Mouse (Mus musculus) intestine, embryonic 15.5 days (tissue): ENCODE measurements around the gene Deup1. TPM values are rescaled to one million over a fixed set of nuclear protein-coding genes. Genes with fewer than 3 reads are reported as not detected.

ENCODE experiments used
- ATAC-seq: fragments of 200-750 bp; cut with Nextera tagmentation; 2 replicates; pipeline ENCODE4 v1.8.0; 2017; ENCODE audit warnings: moderate TSS enrichment, moderate library complexity
- H3K27ac ChIP-seq: fragments of 300-500 bp; sonication (generic); 2 replicates; pipeline ENCODE4 v1.5.1; 2015; ENCODE audit warnings: mild to moderate bottlenecking, inconsistent platforms
- H3K27me3 ChIP-seq: fragments of 300-500 bp; sonication (generic); replicated peaks from 2 replicates; pipeline ENCODE4 v1.6.1; 2015; ENCODE audit warnings: inconsistent platforms
- H3K36me3 ChIP-seq: fragments of 300-500 bp; sonication (generic); 2 replicates; pipeline ENCODE4 v1.6.1; 2015; ENCODE audit warnings: inconsistent platforms
- H3K4me1 ChIP-seq: fragments of 300-500 bp; sonication (generic); replicated peaks from 2 replicates; pipeline ENCODE4 v1.6.1; 2015; ENCODE audit warnings: inconsistent platforms
- H3K4me2 ChIP-seq: fragments of 300-500 bp; sonication (generic); replicated peaks from 2 replicates; pipeline ENCODE4 v1.6.1; 2015; ENCODE audit warnings: mild to moderate bottlenecking, inconsistent platforms
- H3K4me3 ChIP-seq: fragments of 300-500 bp; sonication (generic); replicated peaks from 2 replicates; pipeline ENCODE4 v1.5.1; 2015; ENCODE audit warnings: inconsistent platforms
- H3K9ac ChIP-seq: fragments of 300-500 bp; sonication (generic); 2 replicates; pipeline ENCODE4 v1.6.1; 2015; ENCODE audit warnings: inconsistent platforms
- H3K9me3 ChIP-seq: fragments of 300-500 bp; sonication (generic); 2 replicates; pipeline ENCODE4 v1.6.1; 2016; ENCODE audit warnings: inconsistent platforms
- WGBS: fragments of 180-500 bp; shearing (Covaris S2); methylation state at CpG from one replicate; pipeline ENCODE4 v1.1.7; 2015; 5-methylcytosine and 5-hydroxymethylcytosine counted together
- polyA plus RNA-seq: library from polyadenylated mRNA; unstranded; fragments of >200 nt; fragmentation: Nextera tagmentation; extraction: Ambion mirVana; gene quantifications from 2 replicates; pipeline ENCODE4 v1.2.1, GENCODE M21; 2015

Deup1 gene
- polyA plus RNA-seq, 1 experiment from 2014 or later = 0.25 TPM

DNA sequence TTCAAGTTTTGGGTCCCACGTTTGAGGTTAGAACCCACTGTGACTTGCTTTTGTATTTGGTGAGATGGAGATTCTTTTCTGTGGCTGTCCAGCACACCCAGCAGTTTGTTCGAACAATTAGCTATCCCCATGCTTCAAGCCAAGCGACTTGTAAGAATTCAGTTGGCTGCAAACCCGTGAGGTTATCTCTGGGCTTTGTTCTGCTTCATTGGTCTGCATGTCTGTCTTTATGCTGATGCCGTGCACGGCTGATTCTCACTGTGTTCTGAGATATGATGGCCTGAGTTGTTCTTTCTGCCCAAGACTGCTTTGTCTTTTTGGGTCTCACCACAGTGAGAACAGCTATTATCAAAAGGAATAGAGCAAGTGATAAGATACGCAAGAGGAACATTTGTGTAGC lies 10.7 kb downstream of the Deup1 start:
- ATAC-seq = no peak
- Histone ChIP-seq H3K4me3 (no peak overlapping the region), H3K27me3 (no peaks in the 10 kb centered on the region), H3K4me1 (no peaks in the 10 kb centered on the region), H3K4me2 (no peak overlapping the region), H3K36me3 (no peaks in the 10 kb centered on the region), H3K9ac (no peak overlapping the region), H3K27ac (no peak overlapping the region), H3K9me3 (no peaks in the 10 kb centered on the region)
- 74% methylated on average over 7 of the region's 7 CpGs for WGBS

DNA sequence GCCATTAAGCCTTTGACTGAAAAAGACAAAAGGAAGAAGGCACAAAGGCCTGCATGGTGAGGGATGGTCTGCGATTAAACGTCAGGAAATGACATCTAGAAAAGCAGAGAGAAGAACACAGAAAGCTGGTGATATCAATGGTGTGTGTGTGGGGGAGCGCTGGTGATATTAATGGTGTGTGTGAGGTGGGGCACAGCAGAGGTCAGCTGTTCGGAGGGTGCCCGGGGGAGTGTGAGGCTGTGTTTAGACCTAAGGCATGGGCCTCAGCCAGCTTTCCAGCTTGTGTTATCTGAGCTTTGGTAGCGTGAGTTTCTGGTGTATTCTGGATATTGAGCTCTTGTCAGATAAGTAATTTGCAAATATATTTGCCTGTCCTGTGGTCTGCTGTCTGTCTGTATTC lies 11.3 kb downstream of the Deup1 start:
- H3K9me3 ChIP-seq = no peaks in the 10 kb centered on the region

GRCm38 (mm10) chr9:15609280-15609930 lies 18.3 kb downstream of the Deup1 start:
- no peak for ATAC-seq
- Histone ChIP-seq H3K4me3 (no peak overlapping the region), H3K27me3 (no peaks in the 10 kb centered on the region), H3K36me3 (no peaks in the 10 kb centered on the region), H3K9me3 (no peaks in the 10 kb centered on the region), H3K4me1 (no peaks in the 10 kb centered on the region), H3K4me2 (no peak overlapping the region), H3K9ac (no peak overlapping the region), H3K27ac (no peak overlapping the region)
- WGBS = 87% methylated on average over 5 of the region's 5 CpGs

More for the DNA sequence above, 11.3 kb downstream of the Deup1 start:
- Histone ChIP-seq H3K4me1 (no peaks in the 10 kb centered on the region), H3K27ac (no peak overlapping the region), H3K27me3 (no peaks in the 10 kb centered on the region), H3K4me2 (no peak overlapping the region), H3K9ac (no peak overlapping the region), H3K4me3 (no peak overlapping the region), H3K36me3 (no peaks in the 10 kb centered on the region)
- 69% methylated on average over 6 of the region's 6 CpGs for WGBS
- no peak for ATAC-seq

DNA sequence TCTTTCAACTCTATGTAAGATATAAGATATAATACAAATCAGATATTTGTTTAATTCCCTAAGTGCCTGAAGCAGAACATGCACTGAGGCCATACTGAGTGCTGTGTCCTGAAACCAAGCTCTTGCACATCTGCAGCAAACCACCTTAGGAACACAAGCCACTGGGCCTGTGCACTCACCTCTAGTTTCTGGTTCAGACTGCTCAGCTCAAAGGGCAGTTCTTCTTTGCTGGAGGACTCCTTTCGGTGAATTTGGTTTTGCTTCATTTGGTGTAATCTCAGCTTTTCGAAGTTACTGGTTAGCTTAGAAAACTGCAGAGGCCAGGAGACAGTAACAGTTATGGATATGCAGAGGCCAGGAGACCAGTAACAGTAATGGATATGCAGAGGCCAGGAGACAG lies 20.1 kb downstream of the Deup1 start:
- no peak overlapping the region for H3K9ac ChIP-seq
- WGBS = 86% methylated on average over 2 of the region's 2 CpGs
- no peaks in the 10 kb centered on the region for H3K36me3 ChIP-seq
- H3K4me1 ChIP-seq = no peaks in the 10 kb centered on the region
- no peak for ATAC-seq
- no peaks in the 10 kb centered on the region for H3K27me3 ChIP-seq
- H3K9me3 ChIP-seq = no peaks in the 10 kb centered on the region
- H3K4me3 ChIP-seq = no peak overlapping the region
- no peak overlapping the region for H3K27ac ChIP-seq
- H3K4me2 ChIP-seq = no peak overlapping the region

DNA sequence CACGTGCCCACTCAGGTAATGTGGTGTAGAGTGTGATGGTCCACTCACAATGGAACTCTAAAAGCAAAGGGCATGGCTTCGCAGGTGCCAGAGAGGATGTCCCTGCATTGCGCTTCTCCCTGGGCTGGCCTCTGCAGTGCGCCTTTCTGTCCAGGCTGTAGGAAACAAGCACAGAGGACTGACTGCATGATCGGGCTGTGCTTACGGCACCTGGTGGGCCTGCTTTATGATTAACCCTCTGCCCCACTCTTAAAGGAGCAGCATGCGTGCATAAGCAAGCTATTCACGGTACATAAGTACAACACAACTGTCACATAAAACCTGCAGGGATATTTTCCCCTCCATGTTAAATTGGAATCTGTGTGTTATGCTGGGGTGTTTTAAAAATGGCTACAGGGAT lies 24.6 kb downstream of the Deup1 start:
- H3K9me3 ChIP-seq = no peaks in the 10 kb centered on the region
- no peaks in the 10 kb centered on the region for H3K36me3 ChIP-seq
- no peak overlapping the region for H3K9ac ChIP-seq
- no peaks in the 10 kb centered on the region for H3K4me1 ChIP-seq
- H3K4me2 ChIP-seq = no peak overlapping the region
- WGBS = 74% methylated on average over 8 of the region's 8 CpGs
- H3K4me3 ChIP-seq = no peak overlapping the region
- H3K27me3 ChIP-seq = no peaks in the 10 kb centered on the region
- no peak overlapping the region for H3K27ac ChIP-seq
- ATAC-seq = no peak

DNA sequence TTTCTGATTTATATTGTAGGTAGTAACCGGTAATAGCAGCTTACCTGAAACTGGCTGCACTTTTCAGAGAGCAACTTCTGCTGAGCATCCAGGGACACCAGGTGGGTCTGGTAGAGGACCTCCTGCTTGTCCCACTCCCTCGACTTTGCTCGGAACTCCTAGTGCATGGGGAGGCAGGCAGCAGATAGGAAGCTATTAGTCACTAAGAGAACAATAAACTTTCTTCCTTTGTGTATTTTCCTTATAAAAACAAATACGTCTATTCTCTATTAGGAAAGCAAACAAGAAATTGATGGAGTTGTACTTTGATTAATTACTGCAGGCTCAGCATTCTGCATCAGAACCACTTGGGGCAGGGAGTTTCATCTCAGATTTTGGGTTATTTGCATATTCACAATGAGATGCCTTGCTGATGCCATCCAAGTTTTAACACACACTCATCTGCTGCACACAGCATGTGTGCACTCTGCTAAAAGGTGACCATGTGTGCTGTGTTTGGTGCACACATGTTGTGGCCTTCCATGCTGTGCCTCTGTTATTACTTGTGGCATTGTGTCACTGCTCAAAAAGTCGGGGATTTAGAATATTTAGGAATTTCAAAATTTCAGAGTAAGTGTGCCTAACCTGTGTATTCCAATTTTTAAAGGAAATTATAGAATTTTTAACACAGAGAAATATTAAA lies 26.7 kb downstream of the Deup1 start:
- no peak overlapping the region for H3K27ac ChIP-seq
- no peaks in the 10 kb centered on the region for H3K4me1 ChIP-seq
- 48% methylated on average over 5 of the region's 5 CpGs for WGBS
- H3K27me3 ChIP-seq = no peaks in the 10 kb centered on the region
- no peaks in the 10 kb centered on the region for H3K9me3 ChIP-seq
- no peak overlapping the region for H3K9ac ChIP-seq
- no peak for ATAC-seq
- H3K4me2 ChIP-seq = no peak overlapping the region
- H3K36me3 ChIP-seq = no peaks in the 10 kb centered on the region
- H3K4me3 ChIP-seq = no peak overlapping the region

- ATAC-seq = 0 out of 2 replicates have a peak, but pooled peaks have one; percentile 6
- no peaks in the 10 kb centered on the region for H3K9me3 ChIP-seq
- H3K4me1 ChIP-seq = no peaks in the 10 kb centered on the region
- 52% methylated on average over 6 of the region's 6 CpGs for WGBS
- no peak overlapping the region for H3K4me2 ChIP-seq
- H3K27me3 ChIP-seq = no peaks in the 10 kb centered on the region
- H3K9ac ChIP-seq = no peak overlapping the region
- no peak overlapping the region for H3K4me3 ChIP-seq
- no peak overlapping the region for H3K27ac ChIP-seq
- H3K36me3 ChIP-seq = no peaks in the 10 kb centered on the region
Observed at GRCm38 (mm10) chr9:15600156-15600858, 27.4 kb downstream of the Deup1 start.

DNA sequence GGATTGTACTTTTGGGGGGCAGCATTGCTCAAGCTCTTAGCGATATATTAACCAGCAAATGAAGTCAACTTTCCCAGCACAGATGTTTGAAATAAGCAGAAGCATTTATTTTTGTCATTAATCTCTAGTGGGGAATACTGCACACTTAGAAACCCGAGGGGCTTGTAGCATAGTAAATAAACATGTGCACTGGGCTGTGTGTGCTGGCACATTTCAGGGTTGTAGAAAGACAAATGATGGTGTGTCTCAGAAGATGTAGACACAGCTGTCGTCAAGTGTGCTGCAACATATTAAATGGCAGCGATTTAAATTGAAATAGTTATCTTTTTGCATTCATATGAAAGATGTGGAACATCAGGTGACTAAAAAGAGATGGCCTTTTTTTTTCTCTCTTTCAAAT lies 31.1 kb downstream of the Deup1 start:
- H3K9ac ChIP-seq = no peak overlapping the region
- no peak overlapping the region for H3K4me3 ChIP-seq
- 41% methylated on average over 4 of the region's 4 CpGs for WGBS
- H3K9me3 ChIP-seq = no peaks in the 10 kb centered on the region
- no peak for ATAC-seq
- no peak overlapping the region for H3K4me2 ChIP-seq
- no peak overlapping the region for H3K27ac ChIP-seq
- no peaks in the 10 kb centered on the region for H3K27me3 ChIP-seq
- H3K4me1 ChIP-seq = no peaks in the 10 kb centered on the region
- H3K36me3 ChIP-seq = no peaks in the 10 kb centered on the region

- Histone ChIP-seq H3K4me1 (no peaks in the 10 kb centered on the region), H3K27me3 (no peaks in the 10 kb centered on the region), H3K4me2 (no peak overlapping the region), H3K9ac (no peak overlapping the region), H3K27ac (no peak overlapping the region), H3K36me3 (no peaks in the 10 kb centered on the region), H3K9me3 (no peaks in the 10 kb centered on the region), H3K4me3 (no peak overlapping the region)
- ATAC-seq = no peak
- 86% methylated on average over 4 of the region's 4 CpGs for WGBS
Observed at GRCm38 (mm10) chr9:15594148-15594547, 33.6 kb downstream of the Deup1 start.

DNA sequence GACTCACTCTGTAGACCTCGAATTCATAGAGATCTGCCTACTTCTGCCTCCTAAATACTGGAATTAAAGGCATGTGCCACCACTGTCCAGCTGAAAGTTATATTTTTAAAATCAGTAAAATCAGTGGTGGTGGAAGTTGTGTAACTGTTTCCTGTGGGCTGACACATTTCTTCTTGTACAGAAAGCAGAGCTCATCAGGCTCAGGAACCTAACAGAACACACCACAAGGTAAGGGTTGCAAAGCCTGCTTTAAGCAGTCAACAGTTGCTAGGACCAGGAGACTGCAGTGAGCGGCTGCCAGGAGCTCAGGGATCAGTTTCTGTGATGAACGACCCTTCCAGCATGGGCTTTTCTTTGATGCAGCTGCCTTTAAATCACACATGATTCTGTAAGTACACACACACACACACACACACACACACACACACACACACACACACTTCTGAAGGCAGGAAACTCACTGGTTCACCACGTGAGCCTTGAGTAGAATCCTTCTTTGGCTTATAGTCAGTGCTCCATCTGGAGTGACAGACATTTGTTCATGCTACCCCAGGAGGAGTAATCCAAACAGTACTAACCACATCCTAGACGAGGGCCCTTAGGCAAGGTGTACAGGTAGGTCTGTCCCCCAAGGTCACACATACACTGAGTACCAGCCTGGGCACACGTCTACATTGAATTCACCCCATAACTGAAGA lies 40.4 kb downstream of the Deup1 start:
- Histone ChIP-seq H3K27me3 (no peaks in the 10 kb centered on the region), H3K4me1 (no peaks in the 10 kb centered on the region), H3K9me3 (no peaks in the 10 kb centered on the region), H3K27ac (no peak overlapping the region), H3K36me3 (no peaks in the 10 kb centered on the region), H3K4me2 (no peak overlapping the region), H3K4me3 (no peak overlapping the region), H3K9ac (no peak overlapping the region)
- 49% methylated on average over 6 of the region's 6 CpGs for WGBS
- no peak for ATAC-seq

GRCm38 (mm10) chr9:15585956-15586355 lies 41.8 kb downstream of the Deup1 start:
- no peak overlapping the region for H3K4me3 ChIP-seq
- no peak overlapping the region for H3K27ac ChIP-seq
- H3K9me3 ChIP-seq = no peaks in the 10 kb centered on the region

GRCm38 (mm10) chr9:15584209-15584608 lies 43.5 kb downstream of the Deup1 start:
- 77% methylated on average over 9 of the region's 9 CpGs for WGBS

More at GRCm38 (mm10) chr9:15585956-15586355, 41.8 kb downstream of the Deup1 start:
- Histone ChIP-seq H3K27me3 (no peaks in the 10 kb centered on the region), H3K36me3 (no peaks in the 10 kb centered on the region), H3K9ac (no peak overlapping the region), H3K4me1 (no peaks in the 10 kb centered on the region), H3K4me2 (no peak overlapping the region)
- no peak for ATAC-seq
- 93% methylated on average over 1 of the region's 1 CpGs for WGBS

More at GRCm38 (mm10) chr9:15584209-15584608, 43.5 kb downstream of the Deup1 start:
- H3K4me3 ChIP-seq = no peak overlapping the region
- no peaks in the 10 kb centered on the region for H3K9me3 ChIP-seq
- no peak for ATAC-seq
- H3K36me3 ChIP-seq = no peaks in the 10 kb centered on the region
- no peaks in the 10 kb centered on the region for H3K27me3 ChIP-seq
- no peaks in the 10 kb centered on the region for H3K4me1 ChIP-seq
- H3K9ac ChIP-seq = no peak overlapping the region
- no peak overlapping the region for H3K4me2 ChIP-seq
- H3K27ac ChIP-seq = no peak overlapping the region
